Mouse (Mus musculus) left cerebral cortex, adult 9 months (tissue): ENCODE data around the gene Nrip3.

ENCODE experiments used
- DNase-seq, 2 experiments: peaks; one replicate each; pipeline ENCODE4 v3.0.0; 2022; ENCODE audit warnings: low spot score in 2 of 2

Gene Nrip3

GRCm38 (mm10) chr7:109767575-109768350 is 14.1 kb downstream of the Nrip3 start:
- no peak for DNase-seq

GRCm38 (mm10) chr7:109764009-109764408 is 17.8 kb downstream of the Nrip3 start:
- DNase-seq, result no peak

GRCm38 (mm10) chr7:109756291-109756690 is 25.5 kb downstream of the Nrip3 start:
- no peak for DNase-seq

- DNase-seq, result no peak
These were observed 27.8 kb downstream of the Nrip3 start for GRCm38 (mm10) chr7:109754034-109754433.

DNA sequence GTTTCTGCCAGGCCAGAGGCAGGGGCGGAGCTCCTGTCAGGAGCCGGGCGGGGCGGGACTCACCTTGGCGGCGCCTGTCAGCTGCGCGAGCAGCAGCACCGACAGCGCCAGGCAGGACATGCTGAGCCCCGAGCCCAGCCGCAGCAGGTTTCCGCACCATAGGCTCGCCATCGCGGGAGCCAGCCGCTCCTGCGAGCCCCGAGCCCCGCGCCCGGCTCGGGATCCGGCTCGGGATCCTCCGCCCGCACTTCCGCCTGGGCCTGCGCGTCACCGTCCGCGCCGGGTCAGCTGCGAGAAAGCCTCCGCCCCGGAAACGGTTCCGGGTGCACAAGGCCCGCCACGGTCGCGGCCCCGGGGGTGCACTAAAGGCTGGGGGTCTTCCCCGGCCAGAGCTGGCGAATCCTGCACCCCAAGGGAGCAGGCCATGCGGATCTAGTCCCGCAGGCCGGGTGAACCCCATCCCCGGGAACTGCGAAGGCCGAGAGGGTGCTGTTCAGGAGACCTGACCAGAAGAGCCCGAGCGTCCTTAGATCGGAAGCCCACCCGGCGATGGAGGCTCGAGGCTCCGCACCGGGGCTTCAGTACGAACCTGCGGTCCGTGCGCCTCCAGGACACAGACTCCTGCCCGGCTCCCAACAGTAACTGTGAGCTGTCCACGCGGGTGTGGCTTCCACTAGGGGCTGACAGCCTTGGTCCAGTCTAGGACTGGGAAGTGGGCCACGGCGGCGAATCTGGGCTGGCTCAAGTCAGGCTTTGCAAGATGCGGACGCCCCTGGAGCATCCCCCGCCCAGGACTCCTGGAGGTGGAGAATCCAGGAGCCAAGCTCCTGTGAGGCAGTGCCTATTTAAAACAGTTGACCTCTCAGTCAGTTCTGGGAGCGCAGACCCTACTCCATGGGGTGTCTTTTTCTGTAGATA is 29.6 kb downstream of the Nrip3 start, which contains the start of gene Tmem9b:
Gene Tmem9b, minus strand, starts transcription at position 868 of the 918 bp plus-strand sequence.
- DNase-seq, result peak; percentile 20 to 72

DNA sequence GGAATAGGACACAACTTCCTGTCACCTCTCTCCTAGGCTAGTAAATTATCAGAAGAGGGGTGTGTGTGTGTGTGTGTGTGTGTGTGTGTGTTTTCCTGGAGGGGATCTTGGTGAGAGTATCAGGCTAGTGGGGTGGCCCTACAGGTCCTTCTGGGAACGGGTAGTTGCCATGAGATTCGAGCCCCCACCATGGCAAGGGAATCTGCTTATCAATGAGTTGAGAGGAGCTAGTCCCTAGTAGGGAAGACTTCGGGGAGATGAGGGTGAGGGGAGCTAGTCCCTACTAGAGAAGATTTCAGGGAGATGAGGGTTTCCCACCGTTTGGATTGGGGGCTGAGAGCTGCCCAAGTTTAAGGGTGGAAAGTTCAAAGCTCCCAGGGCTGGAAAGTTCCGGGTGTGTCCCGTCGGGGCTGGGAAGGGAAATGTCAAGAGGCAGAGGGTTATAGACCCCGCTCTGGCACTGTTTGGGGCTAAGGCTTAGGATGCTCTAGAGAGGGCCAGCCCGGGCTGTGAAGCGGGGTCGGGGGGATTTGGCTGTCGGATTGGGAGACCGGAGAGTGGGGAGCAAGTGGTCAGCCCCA is 30.3 kb downstream of the Nrip3 start:
- no peak for DNase-seq

DNA sequence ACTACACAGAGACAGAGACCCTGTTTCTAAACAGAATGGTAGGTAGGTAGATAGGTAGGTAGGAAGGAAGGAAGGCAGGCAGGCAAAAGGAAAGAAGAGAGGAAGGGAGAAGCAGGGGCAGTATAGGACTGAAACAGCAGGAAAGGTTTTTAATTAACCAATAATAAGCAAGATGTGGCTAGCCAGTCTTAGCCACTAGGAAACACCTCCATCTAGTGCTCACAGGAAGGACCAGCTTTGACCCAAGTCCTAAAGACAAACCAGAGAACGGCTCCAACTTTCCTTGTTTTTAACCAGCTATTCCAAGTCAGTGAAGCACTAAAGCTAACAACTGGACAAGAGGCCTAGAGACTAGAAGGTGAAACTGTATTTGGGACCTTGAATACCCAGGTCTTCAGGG is 34.1 kb downstream of the Nrip3 start:
- no peak for DNase-seq

GRCm38 (mm10) chr7:109741703-109742102 is 40.1 kb downstream of the Nrip3 start:
- no peak for DNase-seq

- no peak for DNase-seq
These were observed 40.8 kb downstream of the Nrip3 start for GRCm38 (mm10) chr7:109741060-109741459.

GRCm38 (mm10) chr7:109739822-109740370 is 41.9 kb downstream of the Nrip3 start:
- no peak for DNase-seq

GRCm38 (mm10) chr7:109734806-109735205 is 47.0 kb downstream of the Nrip3 start:
- DNase-seq, result no peak

- no peak for DNase-seq
These were observed 50.2 kb downstream of the Nrip3 start, which contains the start of gene Ascl3 for GRCm38 (mm10) chr7:109731626-109732025. Ascl3 (minus strand) TSS chr7:109731726.

DNA sequence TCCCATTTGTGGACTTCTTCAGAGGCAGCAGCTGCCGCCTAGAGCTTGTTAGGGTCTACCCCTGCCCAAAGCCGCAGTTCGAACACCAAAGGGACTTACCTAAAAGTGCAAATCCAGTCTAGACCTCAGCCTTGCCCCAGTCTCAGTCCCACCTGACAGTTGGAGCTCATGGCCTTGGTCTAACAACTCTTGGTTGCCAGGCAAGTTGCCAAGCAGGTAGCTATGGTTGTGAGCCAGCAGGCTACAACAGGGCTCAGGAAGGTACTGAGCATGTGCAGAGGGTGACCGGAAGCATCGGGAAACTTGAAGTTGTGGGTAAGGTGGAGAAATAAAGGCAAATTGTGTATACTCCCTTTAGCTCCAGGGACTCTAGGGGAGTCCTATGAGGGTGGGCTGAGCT is 58.1 kb downstream of the Nrip3 start, which contains the start of gene BC051019:
Gene BC051019, minus strand, starts transcription at position 154 of the 400 bp plus-strand sequence.
- no peak for DNase-seq

DNA sequence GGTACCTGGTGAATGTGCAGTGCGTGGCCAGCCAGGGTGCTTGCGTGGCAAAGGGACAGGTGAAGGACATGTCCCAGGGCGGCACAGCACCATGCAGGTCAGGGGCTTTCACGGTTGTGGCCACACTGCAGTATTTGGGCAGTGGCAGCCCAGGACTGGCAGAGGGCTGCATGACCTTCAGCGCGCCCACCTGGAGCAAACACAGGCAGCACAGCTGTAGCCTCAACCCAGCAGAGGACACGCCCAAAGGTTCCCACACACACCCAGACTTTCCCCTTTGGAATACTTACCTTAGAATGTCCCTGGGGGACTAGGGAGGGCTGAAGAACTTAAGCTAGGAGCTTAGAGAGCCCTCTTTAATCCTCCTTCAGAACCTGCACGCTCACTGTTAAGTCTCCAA is 58.7 kb downstream of the Nrip3 start:
- DNase-seq, result no peak

DNA sequence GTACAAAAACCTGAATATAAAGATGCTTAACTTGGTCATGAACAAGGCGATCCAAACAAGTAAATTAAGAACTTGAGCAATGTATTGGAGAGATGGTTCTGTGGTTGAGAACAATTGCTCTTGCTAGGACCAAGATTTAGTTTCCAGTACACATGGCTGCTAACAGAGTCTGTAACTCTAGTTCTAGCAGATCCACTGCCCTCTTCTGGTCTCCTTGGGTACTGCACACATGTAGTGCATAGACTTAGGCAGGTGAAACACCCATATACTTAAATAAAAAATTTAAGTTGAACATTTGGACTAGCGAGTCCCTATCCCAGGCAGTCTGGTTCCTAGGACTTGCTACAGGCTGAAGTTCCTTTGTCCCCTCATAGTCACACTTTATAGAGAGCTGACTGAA is 59.2 kb downstream of the Nrip3 start:
- DNase-seq, result no peak

GRCm38 (mm10) chr7:109719286-109719685 is 62.5 kb downstream of the Nrip3 start:
- DNase-seq, result peak in 1 of 2 experiments; percentile 42

DNA sequence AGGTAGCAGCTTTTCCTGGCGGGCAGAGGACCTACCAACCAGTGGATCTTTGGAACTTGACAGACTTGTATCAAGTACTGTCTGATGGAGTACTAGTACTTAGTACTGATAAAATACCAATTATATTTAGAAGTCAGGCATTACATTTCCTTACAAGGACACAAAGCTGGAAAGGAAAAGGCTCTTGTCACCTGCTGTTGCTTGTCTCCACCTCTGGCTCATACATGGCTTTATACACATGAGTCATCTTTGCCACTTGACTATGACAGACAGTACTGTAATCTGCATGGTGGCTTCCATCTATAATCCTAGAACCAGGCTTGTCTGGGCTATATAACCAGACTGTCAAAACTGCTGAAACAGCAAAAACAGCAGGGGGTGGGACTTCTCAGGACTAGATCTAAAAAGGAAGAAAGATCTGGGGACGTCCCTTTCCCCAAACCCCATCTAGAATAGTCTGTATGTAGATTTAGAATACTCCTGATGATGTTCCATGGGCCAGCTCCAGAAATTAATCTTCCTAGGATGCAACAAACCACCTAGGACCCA is 68.3 kb downstream of the Nrip3 start:
- no peak for DNase-seq

DNA sequence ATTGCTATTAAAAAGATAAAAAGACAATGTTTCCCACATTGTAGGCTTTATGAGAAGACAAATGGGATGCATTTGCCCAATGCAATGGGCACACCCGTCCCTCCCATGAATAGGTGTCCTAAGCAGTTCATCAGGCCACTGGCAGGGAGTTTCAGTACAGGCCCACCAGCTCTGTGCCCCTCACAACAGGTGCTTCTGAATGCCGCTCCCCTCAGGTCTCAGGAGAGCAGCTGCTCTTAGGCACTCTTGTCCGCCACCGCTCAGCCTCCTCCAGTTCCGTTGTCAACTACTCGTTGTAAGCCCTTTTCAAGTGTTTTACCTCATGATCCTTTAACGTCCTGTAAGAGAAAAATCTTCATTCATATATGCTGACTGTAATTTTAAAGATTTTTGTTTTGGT is 69.6 kb downstream of the Nrip3 start:
- DNase-seq, result no peak

- no peak for DNase-seq
These were observed 71.8 kb downstream of the Nrip3 start for GRCm38 (mm10) chr7:109710069-109710468.

GRCm38 (mm10) chr7:109708961-109709382 is 72.9 kb downstream of the Nrip3 start:
- DNase-seq, result no peak
